Mouse (Mus musculus) gastrocnemius, postnatal 14 days (tissue): ENCODE measurements around the gene Nsd1. TPM values are rescaled to one million over a fixed set of nuclear protein-coding genes. Genes with fewer than 3 reads are reported as not detected.

Source experiments
- DNase-seq: peaks from one replicate; pipeline ENCODE4 v3.0.0; 2021; ENCODE audit warnings: mixed read lengths
- intact Hi-C: fragments of 180-260 bp; cut with DNase I; formaldehyde crosslinking; loops from one replicate; pipeline ENCODE4 v1.15.1; 2025; ENCODE audit warnings: low total_unique reads
- total RNA-seq, 2 experiments: library from RNA; stranded (reverse); gene quantifications; 2 replicates each; pipeline ENCODE4 v1.2.3; 2021

Nsd1 gene
- total RNA-seq, 2 experiments from 2014 or later: 55.6 to 59.2 TPM

GRCm38 (mm10) chr13:55361974-55362452 lies 152.4 kb downstream of the Nsd1 start:
- DNase-seq: peak; percentile 46
- intact Hi-C loops: no loop called here

DNA sequence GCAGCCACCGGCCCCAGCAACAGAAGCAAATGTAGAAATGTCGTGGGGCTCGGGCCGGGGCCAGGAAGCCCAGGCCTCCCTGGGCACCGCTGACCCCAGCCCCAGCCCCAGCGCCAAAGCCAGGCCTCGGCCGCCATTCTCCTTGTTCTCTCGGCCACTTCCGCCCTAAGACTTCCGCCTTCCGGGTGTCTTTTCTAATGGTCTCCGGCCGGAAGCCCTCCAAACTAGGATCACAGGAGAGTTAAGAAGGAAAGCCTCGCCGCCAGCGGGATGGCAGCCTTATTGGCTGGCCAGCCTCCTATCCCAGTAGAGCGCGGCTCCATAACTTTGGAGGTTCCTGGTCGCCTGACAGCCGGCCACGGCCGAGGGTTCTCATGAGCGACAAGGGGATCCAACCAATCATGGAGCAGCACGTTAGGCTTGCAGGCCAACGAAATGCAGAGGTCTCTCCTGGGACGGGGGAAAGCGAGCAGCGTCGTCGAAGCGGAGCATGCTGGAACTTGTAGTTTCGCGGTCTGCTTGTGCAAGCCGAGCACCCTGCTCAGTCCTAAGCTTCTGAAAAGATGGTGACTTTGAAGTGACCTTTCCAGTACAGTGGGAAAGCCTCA lies 153.0 kb downstream of the Nsd1 start, which contains the start of gene Lman2:
Lman2 (minus strand) TSS at position 331 of the 608 bp plus-strand sequence.
- intact Hi-C loops: no loop called here
- peak; percentile 96 for DNase-seq

Other genes starting within 250 kb of the Nsd1 start
- gene Hk3, start 188.4 kb upstream of the Nsd1 start, total RNA-seq: under 1 TPM; 0.45 to 0.80 TPM
- 10 to 100 TPM; 13.9 to 15.3 TPM for gene Uimc1, start 109.5 kb upstream of the Nsd1 start, total RNA-seq
- 10 to 100 TPM; 10.2 to 11.2 TPM for gene Zfp346, start 104.5 kb upstream of the Nsd1 start, total RNA-seq
- not detected for gene Gm17617, start 76.2 kb upstream of the Nsd1 start, total RNA-seq
- gene Fgfr4, start 57.1 kb upstream of the Nsd1 start, total RNA-seq: 1 to 10 TPM; 6.6 to 6.7 TPM
- gene Prelid1, start 110.7 kb downstream of the Nsd1 start, total RNA-seq: 10 to 100 TPM; 48.0 to 59.0 TPM
- 10 to 100 TPM; 31.1 to 31.7 TPM for gene Rab24, start 112.2 kb downstream of the Nsd1 start, total RNA-seq
- gene Mxd3, start 120.0 kb downstream of the Nsd1 start, total RNA-seq: 1 to 10 TPM; 3.0 to 3.4 TPM
- 10 to 100 TPM; 32.2 to 34.6 TPM for gene Lman2, start 153.0 kb downstream of the Nsd1 start, total RNA-seq
- gene Rgs14, start 159.9 kb downstream of the Nsd1 start, total RNA-seq: under 1 TPM; 0.22 to 0.29 TPM
- not detected for gene Slc34a1, start 188.4 kb downstream of the Nsd1 start, total RNA-seq
- gene Pfn3, start 205.4 kb downstream of the Nsd1 start, total RNA-seq: not detected
- not detected for gene F12, start 217.0 kb downstream of the Nsd1 start, total RNA-seq
- gene Grk6, start 235.3 kb downstream of the Nsd1 start, total RNA-seq: 10 to 100 TPM; 12.1 to 12.6 TPM